Mouse (Mus musculus) left cerebral cortex, postnatal 14 days (tissue): ENCODE results near the gene Mixl1. TPM values are rescaled to one million over a fixed set of nuclear protein-coding genes. Genes with fewer than 3 reads are reported as not detected.

ENCODE experiments used
- total RNA-seq, 2 experiments: library from RNA; stranded (reverse); gene quantifications; 2 replicates each; pipeline ENCODE4 v1.2.3; 2021

The Mixl1 gene
- total RNA-seq, 2 experiments from 2014 or later: not detected

Other genes with a start within 250 kb of the Mixl1 start
- gene Stum, start 213.5 kb downstream of the Mixl1 start, total RNA-seq: 100 to 1,000 TPM; 146 to 150 TPM
- 100 to 1,000 TPM; 102 to 109 TPM for gene Parp1, start 128.1 kb downstream of the Mixl1 start, total RNA-seq
- gene Lin9, start 55.9 kb downstream of the Mixl1 start, total RNA-seq: 1 to 10 TPM; 3.3 to 3.7 TPM
- gene Acbd3, start 29.0 kb upstream of the Mixl1 start, total RNA-seq: 10 to 100 TPM; 29.0 to 30.2 TPM
- 100 to 1,000 TPM; 361 to 401 TPM for gene H3f3a, start 116.9 kb upstream of the Mixl1 start, total RNA-seq
- gene Sde2, start 154.1 kb upstream of the Mixl1 start, total RNA-seq: 10 to 100 TPM; 20.9 to 24.2 TPM
- gene Lefty2, start 196.1 kb upstream of the Mixl1 start, total RNA-seq: 1 to 10 TPM; 2.0 to 4.9 TPM
- 10 to 100 TPM; 29.3 to 30.6 TPM for gene Pycr2, start 207.3 kb upstream of the Mixl1 start, total RNA-seq
- gene Lefty1, start 238.0 kb upstream of the Mixl1 start, total RNA-seq: 1 to 10 TPM in 1 of 2 experiments, under 1 TPM in 1; 0.37 to 1.9 TPM
- gene Tmem63a, start 245.3 kb upstream of the Mixl1 start, total RNA-seq: 1 to 10 TPM; 8.8 to 9.3 TPM